Mouse (Mus musculus) left cerebral cortex, postnatal 10 days (tissue): ENCODE results near the gene Tbc1d30. TPM values are rescaled to one million over a fixed set of nuclear protein-coding genes. Genes with fewer than 3 reads are reported as not detected.

ENCODE experiments used
- total RNA-seq, 2 experiments: library from RNA; stranded (reverse); gene quantifications; 2 replicates each; pipeline ENCODE4 v1.2.3; 2021

The Tbc1d30 gene
- total RNA-seq, 2 experiments from 2014 or later = 63.8 to 67.1 TPM

Other genes with a start within 250 kb of the Tbc1d30 start
- gene Gns, start 13.8 kb upstream of the Tbc1d30 start, total RNA-seq = 10 to 100 TPM; 72.8 to 73.7 TPM
- gene Rassf3, start 125.1 kb upstream of the Tbc1d30 start, total RNA-seq = 10 to 100 TPM; 24.5 to 31.1 TPM
- gene Tbk1, start 235.5 kb upstream of the Tbc1d30 start, total RNA-seq = 10 to 100 TPM; 38.2 to 41.2 TPM